Mouse (Mus musculus): ENCODE data around the gene L3mbtl1.

GRCm38 (mm10) chr2:162905902-162906301, 37.4 kb upstream of the L3mbtl1 start:
- TF ChIP-seq CTCF (conservative IDR thresholded peaks at IDR 0.05; ENCODE audit: insufficient read depth, insufficient read length, low read depth, low read length) (no peak), POLR2A (IDR thresholded peaks at IDR 0.05; ENCODE audit: low read depth, low read length) (no peak)

All from kidney, adult 2 months (tissue).